Mouse (Mus musculus) heart, embryonic 12.5 days (tissue): ENCODE results near the gene Rfx4. TPM values are rescaled to one million over a fixed set of nuclear protein-coding genes. Genes with fewer than 3 reads are reported as not detected.

Source experiments
- ATAC-seq: fragments of 200-750 bp; cut with Nextera tagmentation; 2 replicates; pipeline ENCODE4 v1.8.0; 2017; ENCODE audit warnings: moderate TSS enrichment, moderate library complexity; ENCODE audit not compliant: insufficient number of reproducible peaks, low FRiP score
- H3K27ac ChIP-seq: fragments of 300-500 bp; sonication (generic); 2 replicates; pipeline ENCODE4 v1.5.1; 2016; ENCODE audit warnings: mild to moderate bottlenecking, moderate library complexity; ENCODE audit not compliant: poor library complexity, severe bottlenecking
- H3K27me3 ChIP-seq: fragments of 300-500 bp; sonication (generic); replicated peaks from 2 replicates; pipeline ENCODE4 v1.6.1; 2016; ENCODE audit warnings: mild to moderate bottlenecking, moderate library complexity
- H3K36me3 ChIP-seq: fragments of 300-500 bp; sonication (generic); 2 replicates; pipeline ENCODE4 v1.6.1; 2016; ENCODE audit warnings: mild to moderate bottlenecking, moderate library complexity
- H3K4me1 ChIP-seq: fragments of 300-500 bp; sonication (generic); replicated peaks from 2 replicates; pipeline ENCODE4 v1.6.1; 2016; ENCODE audit warnings: mild to moderate bottlenecking
- H3K4me2 ChIP-seq: fragments of 300-500 bp; sonication (generic); 2 replicates; pipeline ENCODE4 v1.6.1; 2016; ENCODE audit warnings: mild to moderate bottlenecking, moderate library complexity
- H3K4me3 ChIP-seq: fragments of 300-500 bp; sonication (generic); 2 replicates; pipeline ENCODE4 v1.5.1; 2016; ENCODE audit warnings: mild to moderate bottlenecking
- H3K9ac ChIP-seq: fragments of 300-500 bp; sonication (generic); 2 replicates; pipeline ENCODE4 v1.6.1; 2016; ENCODE audit warnings: mild to moderate bottlenecking, moderate library complexity
- H3K9me3 ChIP-seq: fragments of 300-500 bp; sonication (generic); replicated peaks from 2 replicates; pipeline ENCODE4 v1.6.1; 2016; ENCODE audit warnings: mild to moderate bottlenecking, moderate library complexity
- WGBS: fragments of 180-500 bp; shearing (Covaris S2); methylation state at CpG from one replicate; pipeline ENCODE4 v1.1.7; 2016; 5-methylcytosine and 5-hydroxymethylcytosine counted together
- polyA plus RNA-seq: library from polyadenylated mRNA; unstranded; fragments of >200 nt; fragmentation: Nextera tagmentation; extraction: Ambion mirVana; gene quantifications from 2 replicates; pipeline ENCODE4 v1.2.1, GENCODE M21; 2016

Rfx4 gene
- polyA plus RNA-seq, 1 experiment from 2014 or later: 0.19 TPM

GRCm38 (mm10) chr10:84785339-84785738, 29.5 kb downstream of the Rfx4 start:
- H3K4me2 ChIP-seq: no peak overlapping the region
- H3K9ac ChIP-seq: no peak overlapping the region
- H3K36me3 ChIP-seq: no peaks in the 10 kb centered on the region
- 62% methylated on average over 4 of the region's 4 CpGs for WGBS
- H3K27ac ChIP-seq: no peak overlapping the region
- H3K4me3 ChIP-seq: no peak overlapping the region
- no peaks in the 10 kb centered on the region for H3K4me1 ChIP-seq
- no peak for ATAC-seq
- H3K27me3 ChIP-seq: peaks cover 4% of the 10 kb centered on the region
- H3K9me3 ChIP-seq: no peaks in the 10 kb centered on the region

DNA sequence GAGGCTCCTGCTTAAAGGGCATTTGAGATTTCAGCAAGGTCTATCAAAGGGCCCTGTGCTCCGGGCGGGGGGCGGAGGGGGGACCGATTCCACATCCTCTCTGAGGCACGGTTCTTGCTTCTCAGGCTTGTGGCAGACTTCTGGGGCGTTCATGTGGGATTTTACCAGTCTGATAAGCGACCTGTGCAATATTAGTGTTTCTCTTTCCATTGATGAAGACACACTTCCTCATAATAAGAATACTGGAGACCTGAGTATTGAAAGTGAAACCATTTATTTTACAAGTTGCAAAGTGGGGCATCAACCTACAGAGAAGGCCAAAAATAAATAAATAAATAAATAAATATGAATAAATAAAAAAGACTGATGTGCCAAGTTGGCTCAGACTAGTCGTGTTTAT, 34.5 kb downstream of the Rfx4 start:
- 0 out of 2 replicates have a peak, but pooled peaks cover under 1% of the 10 kb centered on the region for H3K27me3 ChIP-seq
- no peak overlapping the region for H3K27ac ChIP-seq
- H3K9me3 ChIP-seq: no peaks in the 10 kb centered on the region
- H3K4me3 ChIP-seq: no peak overlapping the region
- H3K9ac ChIP-seq: no peak overlapping the region
- no peak overlapping the region for H3K4me2 ChIP-seq
- no peak for ATAC-seq
- H3K36me3 ChIP-seq: no peaks in the 10 kb centered on the region
- WGBS: 78% methylated on average over 8 of the region's 8 CpGs
- H3K4me1 ChIP-seq: no peaks in the 10 kb centered on the region

GRCm38 (mm10) chr10:84791181-84791580, 35.3 kb downstream of the Rfx4 start:
- no peak for ATAC-seq
- no peaks in the 10 kb centered on the region for H3K36me3 ChIP-seq
- H3K27me3 ChIP-seq: no peaks in the 10 kb centered on the region
- H3K4me1 ChIP-seq: no peaks in the 10 kb centered on the region
- WGBS: 84% methylated on average over 3 of the region's 3 CpGs
- H3K4me3 ChIP-seq: no peak overlapping the region
- H3K27ac ChIP-seq: no peak overlapping the region
- no peak overlapping the region for H3K9ac ChIP-seq
- no peaks in the 10 kb centered on the region for H3K9me3 ChIP-seq
- no peak overlapping the region for H3K4me2 ChIP-seq

DNA sequence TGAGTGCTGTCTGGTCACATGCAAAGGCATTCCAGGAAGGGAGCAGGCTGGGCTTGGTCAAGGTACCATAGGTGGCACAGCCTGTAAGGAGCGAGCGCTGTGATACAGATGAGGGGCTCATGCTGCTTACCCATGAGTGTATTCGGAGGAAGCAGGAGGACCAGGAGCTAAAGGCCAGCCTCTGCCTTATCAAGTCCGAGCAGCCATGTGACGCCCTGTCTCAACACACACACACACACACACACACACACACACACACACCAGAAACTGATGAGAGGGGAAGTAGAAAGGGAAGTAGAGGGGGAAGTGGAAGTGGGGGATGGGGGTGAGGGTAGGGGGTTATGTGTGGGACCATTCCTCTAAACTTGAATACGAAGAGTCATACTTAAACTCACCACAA, 45.7 kb downstream of the Rfx4 start:
- no peak for ATAC-seq
- WGBS: 50% methylated on average over 6 of the region's 6 CpGs
- Histone ChIP-seq H3K9ac (no peak overlapping the region), H3K4me1 (0 out of 2 replicates have a peak, but pooled peaks cover 13% of the 10 kb centered on the region), H3K27ac (no peak overlapping the region), H3K27me3 (peaks cover 4% of the 10 kb centered on the region; the same call in 1 of the 2 replicates), H3K4me3 (no peak overlapping the region), H3K9me3 (no peaks in the 10 kb centered on the region), H3K36me3 (no peaks in the 10 kb centered on the region), H3K4me2 (no peak overlapping the region)

DNA sequence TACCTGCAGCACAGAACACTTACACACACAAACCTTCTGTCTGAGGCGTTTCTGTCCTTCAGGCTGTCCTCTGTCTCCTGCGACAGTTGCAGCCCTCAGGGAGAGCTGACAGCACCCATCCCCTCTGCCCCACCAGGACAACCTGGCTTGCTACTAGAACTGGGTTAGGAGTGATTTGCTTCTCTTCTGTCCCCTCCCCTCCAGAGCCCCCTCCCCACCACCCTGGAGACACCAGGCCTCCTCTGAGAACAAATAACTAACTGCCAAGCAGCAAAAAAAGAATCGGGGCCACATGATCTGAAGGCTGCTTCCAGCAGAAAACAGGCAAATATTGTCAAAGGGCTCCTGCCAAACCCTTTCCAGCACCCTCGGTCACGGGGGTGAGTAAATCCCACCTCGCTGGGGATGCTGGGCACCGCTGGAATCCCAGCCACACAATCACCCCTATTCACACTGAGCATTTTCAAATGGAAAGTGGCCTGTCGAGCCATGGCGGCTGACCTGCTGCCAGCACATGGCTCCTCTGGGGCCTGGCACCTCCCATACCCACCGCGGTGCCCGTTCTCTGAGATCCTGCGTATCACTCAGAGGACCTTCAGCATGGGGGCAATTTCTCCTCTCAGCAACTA, 47.5 kb downstream of the Rfx4 start:
- H3K36me3 ChIP-seq: no peaks in the 10 kb centered on the region
- H3K4me3 ChIP-seq: no peak overlapping the region
- peaks cover 4% of the 10 kb centered on the region; the same call in 1 of the 2 replicates for H3K27me3 ChIP-seq
- no peak overlapping the region for H3K4me2 ChIP-seq
- WGBS: 77% methylated on average over 13 of the region's 13 CpGs
- no peak for ATAC-seq
- H3K27ac ChIP-seq: no peak overlapping the region
- no peak overlapping the region for H3K9ac ChIP-seq
- no peaks in the 10 kb centered on the region for H3K9me3 ChIP-seq
- 0 out of 2 replicates have a peak, but pooled peaks cover 13% of the 10 kb centered on the region for H3K4me1 ChIP-seq

DNA sequence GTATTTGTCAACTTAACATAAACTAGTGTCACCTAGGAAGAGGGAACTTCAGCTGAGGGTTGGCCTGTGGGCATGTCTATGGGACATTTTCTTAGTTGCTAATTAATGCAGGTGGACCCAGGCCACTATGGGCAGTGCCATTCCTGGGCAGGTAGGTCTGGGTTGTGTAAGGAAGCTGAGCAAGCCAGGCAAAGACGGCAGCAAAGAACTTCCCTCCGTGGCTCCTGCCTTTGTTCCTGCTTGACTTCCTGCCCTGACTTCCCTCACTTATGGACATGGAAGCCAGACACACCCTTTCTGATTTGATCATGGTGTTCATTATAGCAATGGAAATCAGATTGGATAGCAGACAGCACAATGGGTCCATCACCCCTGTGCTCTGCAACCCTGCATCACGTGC, 49.7 kb downstream of the Rfx4 start:
- H3K27me3 ChIP-seq: no peaks in the 10 kb centered on the region
- no peak overlapping the region for H3K27ac ChIP-seq
- no peak overlapping the region for H3K9ac ChIP-seq
- no peak for ATAC-seq
- no peaks in the 10 kb centered on the region for H3K36me3 ChIP-seq
- H3K4me1 ChIP-seq: 0 out of 2 replicates have a peak, but pooled peaks cover 13% of the 10 kb centered on the region
- H3K9me3 ChIP-seq: no peaks in the 10 kb centered on the region
- no peak overlapping the region for H3K4me3 ChIP-seq
- no peak overlapping the region for H3K4me2 ChIP-seq
- 69% methylated on average over 3 of the region's 3 CpGs for WGBS

GRCm38 (mm10) chr10:84807206-84807605, 51.3 kb downstream of the Rfx4 start:
- 84% methylated on average over 9 of the region's 9 CpGs for WGBS
- H3K9me3 ChIP-seq: no peaks in the 10 kb centered on the region
- H3K9ac ChIP-seq: no peak overlapping the region
- no peak overlapping the region for H3K4me2 ChIP-seq
- H3K36me3 ChIP-seq: no peaks in the 10 kb centered on the region
- H3K27ac ChIP-seq: no peak overlapping the region
- 0 out of 2 replicates have a peak, but pooled peaks cover 8% of the 10 kb centered on the region for H3K4me1 ChIP-seq
- no peak for ATAC-seq
- H3K4me3 ChIP-seq: no peak overlapping the region
- H3K27me3 ChIP-seq: no peaks in the 10 kb centered on the region

DNA sequence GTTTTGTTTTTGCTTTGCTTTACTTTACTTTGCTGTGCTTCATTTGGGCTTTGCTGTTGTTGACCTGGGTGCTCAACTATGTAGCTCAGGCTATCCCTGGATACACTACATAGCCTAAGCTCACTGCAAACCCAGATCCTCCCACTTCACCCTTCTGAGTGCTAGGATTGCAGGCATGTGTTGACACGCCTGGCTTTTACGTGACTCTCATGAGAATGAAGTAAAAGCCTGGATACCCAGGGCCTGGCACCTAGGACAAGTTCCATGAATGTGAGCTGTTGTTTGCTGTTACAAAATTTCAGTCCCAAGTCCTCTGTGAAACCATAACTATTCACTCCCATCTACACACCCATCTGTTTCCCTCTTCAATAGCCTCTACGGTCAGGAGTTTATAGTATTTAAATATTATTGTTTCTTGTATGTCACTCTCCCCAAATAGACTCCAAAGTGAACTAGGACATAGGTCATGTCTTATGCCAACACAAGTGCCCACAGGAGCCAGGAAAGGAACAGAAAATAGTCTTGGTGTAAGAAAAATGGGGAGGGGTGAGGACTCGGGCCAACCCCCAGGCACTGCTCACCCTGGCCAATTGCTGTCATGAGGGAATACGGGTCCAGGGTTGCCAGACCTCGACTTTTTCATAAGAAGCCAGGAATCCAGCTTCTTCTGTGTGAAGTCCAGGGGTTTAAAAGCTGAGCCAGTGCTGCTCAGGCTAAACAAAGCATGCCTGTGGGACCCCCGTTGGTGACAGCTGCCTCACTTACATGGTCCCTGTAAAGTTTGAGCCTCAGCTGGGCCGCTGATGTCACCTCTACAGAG, 54.4 kb downstream of the Rfx4 start:
- H3K9ac ChIP-seq: no peak overlapping the region
- H3K4me3 ChIP-seq: no peak overlapping the region
- no peak overlapping the region for H3K4me2 ChIP-seq
- H3K4me1 ChIP-seq: no peaks in the 10 kb centered on the region
- no peaks in the 10 kb centered on the region for H3K9me3 ChIP-seq
- H3K36me3 ChIP-seq: no peaks in the 10 kb centered on the region
- 71% methylated on average over 8 of the region's 8 CpGs for WGBS
- ATAC-seq: no peak
- H3K27ac ChIP-seq: no peak overlapping the region
- H3K27me3 ChIP-seq: no peaks in the 10 kb centered on the region

- no peak overlapping the region for H3K4me2 ChIP-seq
- H3K27me3 ChIP-seq: no peaks in the 10 kb centered on the region
- H3K36me3 ChIP-seq: no peaks in the 10 kb centered on the region
- no peak overlapping the region for H3K4me3 ChIP-seq
- H3K9me3 ChIP-seq: no peaks in the 10 kb centered on the region
- H3K9ac ChIP-seq: no peak overlapping the region
- H3K4me1 ChIP-seq: no peaks in the 10 kb centered on the region
- 82% methylated on average over 11 of the region's 11 CpGs for WGBS
- no peak overlapping the region for H3K27ac ChIP-seq
- ATAC-seq: no peak
Observed at GRCm38 (mm10) chr10:84811171-84811912, 55.5 kb downstream of the Rfx4 start.

DNA sequence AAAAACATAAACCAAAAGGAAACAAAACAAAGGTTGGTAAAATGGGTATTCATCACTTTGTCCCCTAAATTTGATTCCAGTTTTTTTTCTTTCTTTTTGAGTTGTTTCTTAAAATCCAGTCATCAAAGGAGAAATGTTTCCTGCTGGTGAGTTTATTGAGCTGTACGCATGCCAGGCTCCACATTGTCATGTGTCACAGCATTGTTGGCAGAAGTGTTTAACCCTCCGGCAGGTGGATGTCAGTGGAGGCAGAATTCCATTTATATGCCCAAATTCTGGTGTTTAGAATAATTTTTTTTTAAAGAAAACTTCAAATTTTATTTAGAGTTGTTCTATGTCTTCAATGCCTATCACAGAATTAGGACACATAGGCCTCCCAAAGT, 56.0 kb downstream of the Rfx4 start:
- no peaks in the 10 kb centered on the region for H3K4me1 ChIP-seq
- 86% methylated on average over 2 of the region's 2 CpGs for WGBS
- H3K9ac ChIP-seq: no peak overlapping the region
- no peaks in the 10 kb centered on the region for H3K9me3 ChIP-seq
- no peak overlapping the region for H3K27ac ChIP-seq
- no peak for ATAC-seq
- H3K36me3 ChIP-seq: no peaks in the 10 kb centered on the region
- no peak overlapping the region for H3K4me2 ChIP-seq
- no peak overlapping the region for H3K4me3 ChIP-seq
- no peaks in the 10 kb centered on the region for H3K27me3 ChIP-seq
